Mouse (Mus musculus) gastrocnemius, postnatal 36 days (tissue): ENCODE data around the gene Vpreb3. TPM values are rescaled to one million over a fixed set of nuclear protein-coding genes. Genes with fewer than 3 reads are reported as not detected.

Source experiments
- DNase-seq, 2 experiments: peaks; one replicate each; pipeline ENCODE4 v3.0.0; 2022
- intact Hi-C: fragments of 180-260 bp; cut with DNase I; formaldehyde crosslinking; loops from one replicate; pipeline ENCODE4 v1.15.1; 2025
- total RNA-seq, 2 experiments: library from RNA; stranded (reverse); gene quantifications; 2 replicates each; pipeline ENCODE4 v1.2.3; 2021

Gene Vpreb3
- total RNA-seq, 2 experiments from 2014 or later = not detected

DNA sequence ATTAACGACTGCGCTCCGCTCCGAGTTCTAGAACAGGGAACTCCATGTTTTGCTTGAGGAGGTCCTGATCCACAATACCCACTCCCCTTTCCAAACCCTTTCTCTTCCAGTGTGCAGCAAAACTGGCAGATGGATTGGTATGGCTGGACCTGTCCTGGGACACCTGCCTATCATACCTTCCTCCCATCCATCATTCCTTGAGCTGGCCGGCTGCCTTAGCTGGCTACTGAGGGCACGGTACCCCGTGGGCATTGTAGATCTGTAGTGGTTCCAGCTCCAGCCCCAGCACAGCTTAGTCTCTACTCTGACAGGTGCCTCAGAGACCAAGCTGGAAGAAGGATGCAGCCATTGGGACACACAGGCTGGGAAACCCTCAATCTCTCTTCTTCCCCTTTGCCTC is 11.5 kb upstream of the Vpreb3 start:
- peak in 1 of 2 experiments; percentile 15 for DNase-seq
- intact Hi-C loops = no loop called here

DNA sequence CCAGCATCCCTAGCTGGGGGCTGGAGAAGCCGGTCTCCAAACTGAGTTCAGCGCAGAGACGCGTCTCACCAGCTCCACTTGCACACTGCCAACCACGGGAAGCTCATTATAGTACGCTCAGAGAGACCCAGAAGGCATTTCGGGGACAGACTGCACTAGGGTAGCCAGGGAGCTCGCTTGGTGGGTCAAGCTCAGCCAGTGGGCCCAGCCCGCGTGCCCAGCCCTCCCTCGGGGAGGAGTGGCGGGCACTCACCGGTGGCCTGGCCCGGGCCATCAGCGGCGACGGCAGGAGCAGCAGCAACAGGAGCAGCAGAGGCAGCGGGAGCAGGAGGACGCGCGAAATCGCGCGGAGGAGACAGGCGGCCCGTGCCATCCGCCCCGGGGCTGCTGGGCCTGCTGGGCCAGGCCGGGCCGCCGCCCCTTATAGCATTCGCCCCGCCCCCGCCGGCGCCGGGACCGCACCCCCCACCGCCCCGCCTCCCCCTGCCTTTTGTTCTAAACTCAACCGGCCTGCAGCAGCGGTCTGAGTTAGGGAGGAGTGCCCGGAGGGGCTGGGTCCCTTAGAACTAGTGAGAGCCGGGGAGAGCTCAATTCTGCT is 10.7 kb upstream of the Vpreb3 start:
- intact Hi-C loops = no loop called here
- peak in 1 of 2 experiments; percentile 43 for DNase-seq

DNA sequence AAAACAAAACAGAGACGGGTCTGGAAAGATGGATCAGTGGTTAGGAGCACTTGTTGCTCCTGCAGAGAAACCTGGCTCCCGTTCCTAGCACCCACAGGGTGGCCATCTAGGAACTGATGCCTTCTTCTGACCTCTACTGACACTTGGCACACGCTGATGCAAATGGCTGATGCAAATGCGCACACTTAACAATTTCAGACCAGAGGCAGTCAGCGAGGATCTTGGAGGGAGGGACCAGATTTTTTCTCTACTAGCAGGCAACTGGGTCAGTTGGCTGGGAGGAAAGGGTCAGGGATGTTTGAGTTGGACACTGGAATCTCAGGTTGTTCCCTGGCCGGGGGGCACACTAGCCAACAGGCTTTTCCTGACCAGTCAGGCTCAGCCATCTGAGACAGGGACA is 10.0 kb upstream of the Vpreb3 start, which contains the start of gene Chchd10:
Gene Chchd10 (plus strand): TSS at position 240 of the 400 bp plus-strand sequence.
- intact Hi-C loops = no loop called here
- DNase-seq = no peak

DNA sequence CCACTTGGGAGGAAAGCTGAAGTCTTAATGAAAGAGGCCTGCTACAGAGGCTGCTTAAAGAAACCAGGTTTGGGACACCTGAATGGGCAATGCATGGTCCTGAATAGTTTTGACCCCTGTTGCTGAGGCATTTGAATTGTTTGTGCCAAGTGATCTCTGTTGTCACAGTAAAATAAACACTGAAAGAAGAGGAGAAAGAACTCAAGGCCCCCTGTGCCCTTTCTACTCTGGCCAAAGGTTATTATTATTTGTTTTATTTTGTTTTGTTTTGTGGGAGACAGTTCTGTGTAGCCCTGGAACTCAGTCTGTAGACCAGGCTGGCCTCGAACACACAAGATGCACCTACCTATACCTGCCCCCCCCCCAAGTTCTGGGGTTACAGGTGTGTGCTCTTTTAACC is 7.9 kb upstream of the Vpreb3 start:
- no peak for DNase-seq
- intact Hi-C loops = no loop called here

DNA sequence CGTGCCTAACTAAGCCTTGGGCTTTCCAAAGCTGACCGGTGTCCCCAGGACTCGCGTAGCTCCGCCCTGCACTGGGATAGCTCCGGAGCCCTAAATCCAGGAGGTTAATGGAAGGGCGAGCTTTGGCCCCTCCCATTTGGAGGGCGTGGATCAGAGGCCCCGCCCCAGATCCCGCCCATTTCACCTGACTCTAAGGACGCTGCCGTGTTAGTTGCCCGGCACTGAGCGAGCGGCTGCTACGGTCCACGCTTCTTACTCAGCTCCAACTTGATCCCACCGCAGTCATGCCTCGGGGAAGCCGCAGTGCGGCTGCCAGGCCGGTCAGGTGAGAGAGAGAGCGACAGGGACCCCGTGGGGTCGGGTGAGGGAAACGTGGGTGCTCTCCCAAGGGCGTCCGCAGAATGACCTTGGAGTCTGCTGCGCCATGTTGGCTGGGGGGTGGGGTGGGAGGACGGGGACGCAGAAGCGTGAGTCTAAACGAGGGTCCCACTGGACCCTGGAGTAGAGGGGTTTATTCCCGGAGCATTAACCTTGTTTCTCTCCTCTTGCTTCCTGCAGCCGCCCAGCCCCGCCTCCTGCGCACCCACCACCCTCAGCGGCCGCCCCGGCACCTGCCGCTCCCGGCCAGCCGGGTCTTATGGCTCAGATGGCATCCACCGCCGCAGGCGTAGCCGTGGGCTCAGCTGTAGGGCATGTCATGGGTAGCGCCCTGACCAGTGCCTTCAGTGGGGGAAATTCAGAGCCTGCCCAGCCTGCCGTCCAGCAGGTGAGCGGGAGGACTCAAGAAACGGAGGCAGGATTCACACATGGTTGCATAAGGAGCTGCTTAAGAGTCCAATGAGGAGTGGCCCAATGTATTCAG is 6.9 kb upstream of the Vpreb3 start, which contains the start of gene Mmp11:
Gene Mmp11 (minus strand): TSS at position 817 of the 862 bp plus-strand sequence.
- DNase-seq = peak; percentile 51 to 61
- intact Hi-C loops = no loop called here

DNA sequence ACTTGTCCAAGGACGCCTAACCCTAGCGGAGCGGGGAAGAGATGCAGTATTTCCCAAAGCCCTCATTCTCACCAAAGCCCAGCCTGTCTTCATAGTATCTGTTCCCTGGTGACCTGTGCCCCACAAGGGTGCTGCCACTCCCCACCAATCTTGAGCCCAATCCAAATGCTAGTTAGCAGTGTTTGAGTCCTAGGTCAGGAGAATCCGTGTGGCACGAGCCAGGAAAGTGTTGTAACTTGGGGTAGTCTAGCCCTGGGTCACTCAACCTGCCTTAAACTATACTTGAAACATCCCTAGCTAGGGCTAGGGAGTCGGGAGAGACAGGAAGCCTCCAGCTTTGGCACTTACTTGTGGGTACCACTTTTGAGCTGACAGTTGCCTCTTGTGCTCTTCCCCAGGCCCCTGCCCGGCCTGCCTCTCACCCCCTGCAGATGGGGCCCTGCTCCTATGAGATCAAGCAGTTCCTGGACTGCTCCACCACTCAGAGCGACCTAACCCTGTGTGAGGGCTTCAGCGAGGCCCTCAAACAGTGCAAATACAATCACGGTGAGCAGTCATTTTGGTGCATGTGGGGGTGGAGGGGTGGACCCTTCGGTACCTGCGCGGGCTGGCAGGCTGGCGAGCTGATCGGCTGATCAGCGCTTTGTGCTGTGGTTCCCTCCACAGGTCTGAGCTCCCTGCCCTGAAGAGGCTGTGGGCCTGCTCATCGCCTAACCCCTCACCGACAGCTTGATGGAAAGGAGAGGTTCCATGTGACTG is 5.8 kb upstream of the Vpreb3 start:
- intact Hi-C loops = no loop called here
- peak in 1 of 2 experiments; percentile 20 for DNase-seq

DNA sequence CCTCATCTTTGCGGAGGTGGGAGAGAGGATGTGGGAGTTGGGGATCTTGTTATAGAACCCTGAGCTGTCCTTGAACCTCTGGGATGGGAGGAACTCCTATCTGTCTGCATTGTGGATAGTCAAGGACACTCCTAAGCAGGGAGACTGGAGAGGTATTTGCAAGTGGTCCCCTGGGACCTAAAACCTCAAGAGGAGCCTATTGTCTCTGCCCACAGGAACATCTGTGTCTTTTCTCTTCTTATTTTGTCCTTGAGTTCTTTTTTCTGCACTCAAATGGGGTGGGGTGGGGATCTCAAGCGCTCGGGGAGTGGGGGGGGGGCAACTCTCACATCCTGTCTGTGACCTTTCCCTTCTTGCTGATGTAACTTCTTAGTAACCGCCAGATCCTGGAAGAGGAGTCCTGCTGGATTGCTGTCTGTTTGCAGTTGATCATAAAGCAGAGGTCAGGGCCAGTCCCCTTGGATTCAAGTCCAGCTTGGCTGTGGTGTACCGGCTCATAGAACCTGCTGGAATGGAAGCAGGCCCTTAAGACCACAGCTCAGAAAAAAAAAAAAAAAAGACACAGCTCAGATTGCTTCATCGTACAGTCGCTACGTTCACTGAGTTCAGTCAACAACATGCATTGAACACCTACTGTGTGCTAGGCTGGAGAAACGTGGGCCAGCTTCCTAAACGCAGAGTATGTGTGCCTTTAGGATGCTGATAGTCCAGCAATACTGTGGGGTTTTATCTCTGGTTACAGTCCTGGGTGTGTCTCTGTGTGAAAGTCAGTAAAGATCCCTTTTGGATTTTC is 4.8 kb upstream of the Vpreb3 start:
- intact Hi-C loops = no loop called here
- no peak for DNase-seq

DNA sequence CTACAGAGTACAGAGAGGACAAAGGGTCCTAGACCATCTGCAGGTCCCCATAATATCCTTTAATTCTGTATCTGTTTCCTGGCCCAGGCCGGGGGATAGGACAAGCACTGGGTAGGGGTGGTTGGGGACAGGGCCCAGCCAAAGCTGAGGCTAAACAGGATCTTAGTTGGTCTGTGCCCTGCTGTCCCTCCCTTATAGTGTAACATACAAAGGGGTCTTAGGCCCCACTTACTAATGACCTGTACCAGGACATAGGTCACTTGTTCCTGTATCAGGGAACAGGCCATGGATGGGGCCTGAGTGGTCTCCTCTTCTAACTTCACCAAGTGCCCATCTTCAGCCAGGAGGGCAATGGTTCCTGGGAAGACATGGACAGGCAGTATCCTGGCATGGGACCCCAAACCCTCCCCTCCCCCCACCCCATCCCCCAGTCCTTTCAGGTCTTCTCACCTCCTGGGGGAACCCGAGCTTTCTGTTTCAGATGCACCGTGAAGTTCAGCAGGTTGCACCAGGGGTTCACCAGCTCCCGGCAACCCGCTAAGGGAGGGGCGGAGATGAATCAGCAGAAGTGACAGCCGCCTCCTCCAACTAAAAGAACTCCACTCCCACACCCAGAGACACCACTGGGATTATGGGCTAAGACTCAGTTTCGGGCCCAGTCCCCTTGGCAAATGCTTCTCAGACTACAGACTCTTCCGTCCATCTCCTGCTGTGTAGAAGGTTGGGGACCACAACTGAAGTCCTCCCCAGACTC is 3.2 kb upstream of the Vpreb3 start:
- DNase-seq = no peak
- intact Hi-C loops = no loop called here

DNA sequence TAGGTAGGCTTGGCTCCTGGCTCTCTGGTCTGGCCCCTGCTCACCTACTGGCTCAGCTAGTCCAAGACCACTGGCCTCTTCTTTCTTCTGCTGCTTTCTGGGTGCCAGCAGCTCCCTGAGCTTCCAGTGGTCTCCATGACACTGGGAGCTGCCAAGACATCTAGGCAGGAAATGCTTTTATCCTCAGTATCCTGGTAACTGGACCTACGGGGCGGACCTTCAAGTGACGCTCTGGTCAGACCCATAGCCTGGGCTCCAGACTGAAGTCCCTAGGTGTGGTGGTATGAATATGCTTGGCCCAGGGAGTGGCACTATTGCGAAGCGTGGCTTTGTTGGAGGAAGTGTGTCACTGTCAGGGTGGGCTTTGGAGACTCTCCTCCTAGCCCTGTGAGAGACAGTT is 2.3 kb upstream of the Vpreb3 start, which contains the start of gene Gm867:
Gene Gm867 (minus strand): TSS at position 153 of the 400 bp plus-strand sequence.
- intact Hi-C loops = no loop called here
- DNase-seq = no peak

DNA sequence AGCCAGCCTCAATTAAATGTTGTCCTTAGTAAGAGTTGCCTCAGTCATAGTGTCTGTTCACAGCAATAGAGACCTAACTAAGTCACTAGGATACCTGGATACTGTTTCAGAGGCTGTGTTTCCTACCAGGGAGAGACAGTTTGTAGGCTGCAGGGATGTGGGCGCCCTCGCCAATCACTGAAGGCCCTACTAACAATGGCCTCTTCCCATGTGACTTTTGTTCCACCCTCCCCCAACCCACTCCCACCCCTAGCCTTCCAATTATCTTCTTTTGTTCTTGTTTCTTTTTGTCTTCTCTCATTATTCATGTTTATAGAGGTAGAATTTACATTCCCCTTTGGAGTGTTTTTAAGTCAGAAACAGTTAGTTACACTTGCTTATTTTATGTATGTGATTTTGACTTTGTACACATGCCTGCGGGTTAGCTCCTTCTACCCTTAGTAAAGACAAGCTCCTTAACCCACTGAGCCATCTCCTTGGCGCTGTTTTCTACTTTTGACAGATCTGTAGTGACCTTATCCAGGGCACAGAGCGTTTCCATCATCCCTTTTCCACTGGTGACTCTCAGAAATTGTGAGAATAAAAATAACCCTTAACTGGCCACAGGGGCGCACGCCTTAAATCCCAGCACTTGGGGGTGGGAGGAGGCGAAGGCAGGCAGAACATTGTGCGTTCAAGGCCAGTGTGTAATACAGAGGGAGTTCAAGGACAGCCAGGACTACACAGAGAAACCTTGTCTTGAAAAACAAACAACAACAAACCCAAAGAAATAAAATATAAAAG is 1.6 kb upstream of the Vpreb3 start:
- DNase-seq = no peak
- intact Hi-C loops = no loop called here

DNA sequence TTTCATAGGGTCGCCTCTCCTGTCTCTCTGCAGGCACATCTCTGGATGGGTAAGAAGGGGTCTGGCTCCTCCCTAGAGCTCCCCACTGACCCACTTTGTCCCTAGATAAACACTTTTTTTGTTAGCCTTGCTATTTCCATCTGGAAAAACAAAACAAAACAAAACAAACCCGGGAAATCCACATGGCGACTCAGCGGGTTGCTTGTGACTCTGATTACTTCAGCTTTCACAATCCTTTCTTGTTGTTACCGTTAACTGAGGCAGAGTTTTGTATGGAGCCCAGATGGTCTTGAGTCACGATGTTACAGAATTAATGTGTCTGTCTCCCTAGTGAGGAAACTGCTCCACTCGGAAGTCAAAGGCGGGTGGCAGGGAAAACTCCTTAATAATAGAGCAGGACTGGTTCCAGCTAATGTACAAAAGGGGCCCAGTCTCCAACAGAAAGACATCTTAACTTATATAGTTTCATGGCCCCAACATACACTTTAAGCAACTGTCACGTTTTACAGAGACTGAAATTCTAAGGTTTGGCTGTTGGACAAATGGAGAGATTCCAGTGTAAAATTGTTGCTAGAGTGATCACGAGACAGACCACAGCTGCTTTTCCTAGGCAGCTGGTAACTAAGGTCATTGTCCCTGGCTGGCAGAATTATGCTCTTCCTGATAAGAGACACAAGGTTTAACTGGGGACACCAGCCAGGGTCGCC is 1.4 kb downstream of the Vpreb3 start:
- no peak for DNase-seq

DNA sequence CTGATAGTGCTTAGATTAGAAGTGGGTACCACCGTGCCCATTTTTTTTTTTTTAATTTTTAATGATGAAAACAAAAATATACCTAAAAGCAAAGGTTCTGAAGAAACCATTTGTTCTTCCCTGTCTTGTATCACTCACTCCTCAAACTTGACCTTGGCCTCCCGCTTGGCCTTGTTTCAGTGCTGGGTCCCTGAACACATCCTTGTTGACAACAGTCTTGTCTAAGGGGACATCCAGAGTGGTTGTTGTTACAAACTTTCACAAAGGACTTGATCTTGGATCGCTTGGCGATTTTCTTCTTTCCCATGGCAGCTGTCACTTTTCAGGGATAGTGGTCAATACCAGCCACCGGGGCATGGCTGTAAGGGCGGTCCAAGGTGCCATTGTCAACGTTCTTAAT is 2.4 kb downstream of the Vpreb3 start:
- no peak for DNase-seq
- intact Hi-C loops = no loop called here

More for the DNA sequence above, 1.4 kb downstream of the Vpreb3 start:
- intact Hi-C loops = no loop called here

DNA sequence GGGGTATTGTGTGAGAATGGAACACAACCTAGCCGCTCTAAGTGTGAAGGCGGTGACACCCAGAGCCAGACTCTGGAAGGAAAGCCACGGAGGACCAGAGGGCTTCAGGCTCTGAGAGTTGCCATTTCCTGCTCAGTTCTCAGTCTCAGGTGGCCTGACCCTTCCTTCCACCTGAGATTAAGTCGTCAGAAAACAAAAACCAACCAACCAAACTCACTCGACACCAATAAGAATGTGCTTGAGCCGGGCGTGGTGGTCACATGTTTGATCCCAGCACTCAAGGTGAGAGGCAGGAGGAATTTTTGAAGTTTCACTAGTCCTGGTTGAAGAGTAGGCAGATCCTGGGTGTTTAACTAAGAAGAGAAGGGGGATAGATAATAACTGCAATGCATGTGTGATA is 3.0 kb downstream of the Vpreb3 start:
- no peak for DNase-seq
- intact Hi-C loops = no loop called here

DNA sequence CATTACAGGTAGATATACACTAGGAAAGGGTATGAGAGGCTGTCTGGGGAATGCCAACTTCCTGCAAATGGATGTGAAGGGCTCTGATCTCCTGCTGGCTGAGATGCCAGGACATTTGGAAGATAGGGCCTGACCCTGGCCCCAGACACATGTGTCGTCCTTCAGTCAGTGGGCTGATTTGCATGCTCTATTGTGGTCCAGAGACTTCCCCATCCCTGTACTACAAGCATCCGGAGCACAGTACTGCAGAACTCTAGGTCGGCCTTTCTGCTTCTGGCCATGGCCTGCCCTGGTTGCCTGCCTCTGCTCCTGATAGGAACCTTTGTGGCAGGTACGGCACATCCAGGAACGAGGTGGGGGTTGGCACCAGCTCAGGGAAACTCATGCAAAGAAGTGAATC is 5.2 kb downstream of the Vpreb3 start:
- no peak for DNase-seq
- intact Hi-C loops = loop anchor here (2.0 kb wide), 1 partner anchor 361 kb away; no protein-coding TSS in a partner anchor

DNA sequence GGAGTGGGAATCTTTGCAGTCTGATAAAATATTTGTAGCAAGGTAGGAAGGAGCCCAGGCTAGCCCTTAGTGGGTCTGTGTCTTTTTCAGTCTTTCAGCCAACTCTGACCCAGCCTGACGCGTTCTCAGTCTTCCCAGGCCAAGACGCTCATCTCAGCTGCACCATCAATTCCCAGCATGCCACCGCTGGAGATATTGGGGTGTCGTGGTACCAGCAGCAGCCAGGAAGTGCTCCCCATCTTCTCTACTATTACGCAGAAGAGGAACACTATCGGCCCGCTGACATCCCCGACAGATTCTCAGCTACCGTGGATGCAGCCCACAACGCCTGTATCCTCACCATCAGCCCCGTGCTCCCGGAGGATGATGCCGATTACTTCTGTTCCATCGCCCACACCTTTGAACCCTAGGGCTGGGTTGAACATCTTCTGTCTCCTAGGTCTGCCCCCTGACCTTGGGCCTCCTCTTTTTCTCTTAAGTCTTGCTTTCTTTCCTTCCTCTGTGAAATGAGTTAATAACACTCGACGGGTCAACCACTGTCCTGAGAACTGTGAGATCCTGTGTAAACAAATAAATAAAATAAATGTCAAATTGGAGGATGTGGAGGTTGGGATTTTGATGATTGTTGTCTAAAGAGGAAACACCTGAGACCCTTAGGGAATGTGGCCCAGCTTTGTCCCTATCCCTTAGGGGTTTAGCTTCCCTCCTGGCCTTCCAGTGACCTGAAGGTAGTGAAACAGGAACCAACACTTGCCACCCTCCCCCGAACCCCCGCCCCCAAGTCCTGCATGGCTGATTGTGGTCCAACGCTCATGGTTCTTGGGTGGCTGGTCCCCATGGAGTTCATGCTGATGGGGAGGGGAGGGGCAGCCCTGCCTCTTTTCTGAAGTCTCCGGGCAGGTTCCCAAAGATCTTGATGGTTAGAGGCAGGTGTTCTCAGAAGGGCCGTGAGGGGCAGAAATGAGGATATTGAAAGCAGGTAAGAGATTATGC is 6.5 kb downstream of the Vpreb3 start:
- intact Hi-C loops = loop anchor here (1.0 to 5.0 kb wide), 4 partner anchors 52 to 363 kb away; no protein-coding TSS in a partner anchor
- no peak for DNase-seq

DNA sequence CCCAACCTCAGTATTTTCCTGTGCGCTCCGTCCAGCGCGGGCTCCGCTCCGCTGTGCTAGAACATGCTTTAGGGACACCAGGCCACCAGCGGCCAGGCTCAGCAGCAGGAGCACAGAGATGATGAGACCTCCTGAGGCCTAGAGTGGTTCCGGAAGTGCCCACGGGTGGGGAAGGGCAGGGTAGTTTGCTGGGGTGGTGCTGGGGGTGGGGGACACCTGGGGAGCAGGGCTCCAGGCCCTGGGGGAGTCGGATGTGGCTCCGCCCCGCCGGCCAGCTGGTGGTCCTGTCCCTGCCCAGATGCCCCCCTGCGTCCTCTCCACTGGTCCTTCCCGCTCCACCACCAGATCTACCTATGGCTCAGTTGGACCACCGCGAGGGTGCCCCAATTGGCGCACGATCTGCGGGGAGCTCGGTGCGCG is 7.9 kb downstream of the Vpreb3 start:
- no peak for DNase-seq
- intact Hi-C loops = loop anchor here (2.0 to 5.0 kb wide), 2 partner anchors 68 to 206 kb away; no protein-coding TSS in a partner anchor
